Mouse (Mus musculus): ENCODE results near the gene Ctrb1.

- TF ChIP-seq GATA1 (IDR thresholded peaks at IDR 0.05; ENCODE audit: low read length) (no peak), TAL1 (IDR thresholded peaks at IDR 0.05; ENCODE audit: low read length) (no peak)
Observed at GRCm38 (mm10) chr8:111700740-111701139, 9.9 kb upstream of the Ctrb1 start.

Measured in erythroblast, embryonic 14.5 days (primary cell).